In the genomic region with DNA sequence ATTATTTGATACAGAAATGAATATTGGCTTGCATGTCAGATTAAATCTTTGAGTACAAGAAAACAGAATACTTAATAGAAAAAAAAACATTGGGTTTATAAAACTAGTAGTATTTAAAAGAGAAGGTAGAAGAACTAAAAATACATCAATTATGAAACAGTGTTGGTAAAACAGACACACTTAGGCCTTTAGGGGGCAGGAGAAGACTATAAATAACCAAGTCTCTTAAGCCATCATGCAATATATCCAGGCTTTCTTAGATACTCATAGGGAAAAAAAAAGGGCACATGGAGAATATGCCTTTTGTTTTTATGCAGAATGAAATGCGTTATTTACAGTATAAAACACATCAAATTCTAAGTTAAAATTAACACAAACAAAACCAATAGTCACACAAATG, we compare ENCODE assay signal across 14 mouse cellular contexts.
DNase-seq lines count a peak whose midpoint lies in the region; ATAC-seq and TF ChIP-seq lines count a peak whose summit lies in the region.
"Had no signal": no experiment of that assay in that cellular context is flagged by ENCODE, and none has a peak within 500 bp of the region (broad histone marks: within the 10 kb centered on the region; RNA-seq: fewer than 3 reads in every experiment).

No protein-coding gene starts in this region.

- H3K36me3 ChIP-seq in forebrain, postnatal 0 days (ENCODE audit: insufficient read depth) = no peaks in the 10 kb centered on the region
- H3K36me3 ChIP-seq: limb, embryonic 15.5 days had no signal

- peak overlapping the region; percentile 16; the same call in 1 of the 2 replicates for H3K4me3 ChIP-seq in forebrain, postnatal 0 days (ENCODE audit: low read depth, low read length)
- H3K4me3 ChIP-seq: embryonic facial prominence, embryonic 12.5 days; limb, embryonic 15.5 days; myocyte had no signal

- peak; percentile 59 for TF ChIP-seq CTCF in forebrain, postnatal 0 days (IDR thresholded peaks at IDR 0.05; ENCODE audit: low read depth)

- H3K4me2 ChIP-seq in forebrain, postnatal 0 days (ENCODE audit: low read depth) = 0 out of 2 replicates have a peak overlapping the region, but pooled peaks have one; percentile 26
- H3K4me2 ChIP-seq: embryonic facial prominence, embryonic 12.5 days; limb, embryonic 15.5 days had no signal

- peak; percentile 68 for ATAC-seq in forebrain, postnatal 0 days
- no peak for ATAC-seq in megakaryocyte-erythroid progenitor cell, adult 5-6 weeks (replicated peaks; ENCODE audit: low FRiP score, low TSS enrichment, poor library complexity, severe bottlenecking)

- DNase-seq in gastrocnemius, adult 18-20 months (ENCODE audit: low spot score) = peak; percentile 8
- DNase-seq in gastrocnemius, postnatal 36 days = no peak
- peak; percentile 16 for DNase-seq in lung, postnatal 25 days (ENCODE audit: low spot score)
- no peak for DNase-seq in lung, adult 18-20 months
- DNase-seq in forebrain, postnatal 0 days = peak; percentile 57
- DNase-seq in skeletal muscle tissue, adult 2 months (ENCODE audit: low read depth, low spot score) = peak; percentile 16
- no peak for DNase-seq in adrenal gland, postnatal 10 days
- DNase-seq: adrenal gland, postnatal 14 days; kidney, postnatal 25 days; thymus, postnatal 4 days had no signal

- no peak overlapping the region for H3K27ac ChIP-seq in forebrain, postnatal 0 days (ENCODE audit: low read depth, low read length)
- H3K27ac ChIP-seq: embryonic facial prominence, embryonic 12.5 days; limb, embryonic 15.5 days had no signal

- intact Hi-C loops in gastrocnemius, postnatal 36 days (cut with DNase I) = no loop called here

- WGBS in forebrain, postnatal 0 days = 36% methylated on average over 1 of the region's 1 CpGs

- no peaks in the 10 kb centered on the region for H3K9me3 ChIP-seq in forebrain, postnatal 0 days (ENCODE audit: low read length)
- H3K9me3 ChIP-seq: embryonic facial prominence, embryonic 12.5 days; limb, embryonic 15.5 days had no signal

- no peak overlapping the region for H3K9ac ChIP-seq in forebrain, postnatal 0 days
- H3K9ac ChIP-seq: embryonic facial prominence, embryonic 12.5 days; limb, embryonic 15.5 days had no signal

- no peaks in the 10 kb centered on the region for H3K4me1 ChIP-seq in forebrain, postnatal 0 days (ENCODE audit: insufficient read depth)
- H3K4me1 ChIP-seq: embryonic facial prominence, embryonic 12.5 days; limb, embryonic 15.5 days had no signal

- H3K27me3 ChIP-seq in forebrain, postnatal 0 days (ENCODE audit: insufficient read depth, low read length) = no peaks in the 10 kb centered on the region
- H3K27me3 ChIP-seq: embryonic facial prominence, embryonic 12.5 days; limb, embryonic 15.5 days had no signal

Comparison
In these comparisons a context has a peak if more than half of its experiments do, and no peak if none do; other contexts are left out.
1. DNase-seq: peak in gastrocnemius, adult 18-20 months (single experiment), lung, postnatal 25 days (single experiment), forebrain, postnatal 0 days (single experiment) and skeletal muscle tissue, adult 2 months (single experiment); none in gastrocnemius, postnatal 36 days (0 of 2), lung, adult 18-20 months (0 of 2) and adrenal gland, postnatal 10 days (single experiment).